Mouse (Mus musculus) brain, embryonic 14.5 days (tissue): ENCODE measurements around the gene Gfi1. TPM values are rescaled to one million over a fixed set of nuclear protein-coding genes. Genes with fewer than 3 reads are reported as not detected.

Experiments used
- DNase-seq: peaks from one replicate; pipeline ENCODE4 v3.0.0-alpha.2; 2011; ENCODE audit warnings: low read depth
- CTCF ChIP-seq: fragments of 200-500 bp; IDR thresholded peaks from 2 replicates; pipeline ENCODE4 v1.5.1; 2012; ENCODE audit warnings: inconsistent platforms, mild to moderate bottlenecking, moderate library complexity, borderline replicate concordance; ENCODE audit not compliant: insufficient read depth, insufficient read length; ENCODE audit errors: extremely low read depth
- POLR2A ChIP-seq: fragments of 200-500 bp; IDR thresholded peaks from 2 replicates; pipeline ENCODE4 v1.6.1; 2012; ENCODE audit warnings: mild to moderate bottlenecking, inconsistent platforms, borderline replicate concordance; ENCODE audit not compliant: poor library complexity, insufficient read depth, insufficient read length, severe bottlenecking; ENCODE audit errors: extremely low read depth
- polyA plus RNA-seq: library from polyadenylated mRNA; depleted of rRNA; stranded (reverse); fragments of >200 nt; gene quantifications from 2 replicates; pipeline ENCODE4 v1.2.3, GENCODE M21; 2012; rRNA removed

Gfi1 gene
- polyA plus RNA-seq: 0.10 and 0.11 TPM in 2 replicates

GRCm38 (mm10) chr5:107725435-107726261 is at the start of gene Gfi1:
Gene Gfi1 (minus strand): TSS chr5:107726036.
- DNase-seq: peak; percentile 28
- TF ChIP-seq POLR2A: no peak
- TF ChIP-seq CTCF: no peak

GRCm38 (mm10) chr5:107772049-107772448 is 46.2 kb upstream of the Gfi1 start:
- TF ChIP-seq POLR2A: no peak
- TF ChIP-seq CTCF: no peak
- DNase-seq: no peak

- DNase-seq: no peak
- TF ChIP-seq CTCF (no peak), POLR2A (no peak)
Observed at GRCm38 (mm10) chr5:107768224-107768623, 42.4 kb upstream of the Gfi1 start.

GRCm38 (mm10) chr5:107765946-107766345 is 40.1 kb upstream of the Gfi1 start:
- no peak for DNase-seq
- TF ChIP-seq POLR2A (no peak), CTCF (no peak)

DNA sequence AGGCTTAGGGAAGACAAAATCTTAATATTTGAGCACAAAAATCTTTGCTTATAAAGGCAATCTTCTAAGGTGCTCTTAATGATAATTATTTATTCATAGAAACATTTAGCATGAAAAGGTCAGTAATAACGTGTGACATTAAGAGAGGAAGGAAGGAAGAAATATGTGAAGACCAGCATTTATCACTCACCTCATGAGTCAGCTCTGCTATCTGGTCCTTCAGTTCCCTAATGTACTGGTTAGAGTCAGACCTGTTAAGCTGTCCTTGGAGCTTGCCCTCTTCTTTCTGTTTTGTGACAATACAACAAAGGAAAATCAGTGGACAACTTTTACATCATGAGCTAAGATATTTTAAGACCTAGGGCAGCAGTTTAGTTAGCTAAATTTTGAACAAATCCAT is 38.6 kb upstream of the Gfi1 start:
- no peak for TF ChIP-seq CTCF
- DNase-seq: no peak

DNA sequence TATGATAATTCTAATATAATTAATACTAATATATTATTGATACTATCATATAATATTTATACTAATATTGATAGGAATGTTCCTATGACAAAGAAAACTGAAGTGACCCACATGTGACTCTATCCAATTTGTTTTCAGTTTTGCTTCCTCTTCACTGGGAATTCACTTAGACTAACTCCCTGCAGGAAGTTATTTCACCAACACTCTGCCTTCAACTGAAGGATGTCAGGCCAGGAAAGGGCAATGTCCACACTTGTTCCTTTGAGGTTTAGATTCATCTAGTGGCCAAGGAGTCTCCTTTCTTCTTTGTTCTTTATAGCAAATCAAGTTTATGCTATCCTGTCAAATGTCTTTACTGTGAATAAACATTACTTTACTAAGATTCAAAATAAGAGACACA is 37.8 kb upstream of the Gfi1 start:
- TF ChIP-seq POLR2A: no peak
- TF ChIP-seq CTCF: no peak
- DNase-seq: no peak

DNA sequence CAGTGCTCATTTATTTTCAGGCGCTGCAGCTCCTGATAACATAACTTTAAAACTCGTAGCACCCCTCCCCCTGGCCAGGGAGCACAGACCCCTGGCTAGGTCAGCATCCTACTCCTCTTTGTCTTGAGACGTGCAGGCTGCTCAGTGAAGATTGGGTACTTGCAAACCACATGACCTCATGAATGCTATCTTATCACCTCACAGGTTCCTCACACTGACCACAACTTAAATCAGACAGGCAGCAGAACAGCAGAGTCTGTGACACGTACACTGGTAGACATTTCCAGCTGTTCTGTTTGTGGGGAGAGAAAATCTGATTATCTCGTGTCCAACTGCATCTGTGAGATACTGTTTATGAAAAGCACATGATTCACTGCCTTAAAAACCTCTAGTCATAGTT is 33.3 kb upstream of the Gfi1 start:
- no peak for DNase-seq
- no peak for TF ChIP-seq POLR2A

- DNase-seq: no peak
Observed at GRCm38 (mm10) chr5:107756072-107756471, 30.2 kb upstream of the Gfi1 start.

DNA sequence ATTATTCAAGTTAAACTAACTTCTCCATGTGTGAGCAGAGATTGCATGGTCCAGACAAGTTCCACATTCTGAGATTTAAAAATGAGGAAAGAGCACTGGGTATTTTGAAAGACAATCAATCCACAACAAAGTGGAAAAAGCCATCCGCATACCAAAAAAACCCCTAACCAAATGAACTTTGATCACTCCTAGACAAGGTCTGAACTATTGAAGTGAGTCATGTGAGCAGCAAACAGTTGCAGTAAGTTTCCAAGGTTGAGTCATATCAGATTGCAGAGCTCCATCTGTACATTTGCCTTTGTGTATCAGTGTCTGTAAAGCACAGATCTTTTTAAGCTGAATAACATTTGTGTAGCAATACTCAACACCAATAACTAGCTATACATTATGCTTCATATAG is 28.9 kb upstream of the Gfi1 start:
- DNase-seq: no peak
- TF ChIP-seq POLR2A: no peak
- TF ChIP-seq CTCF: no peak

More at GRCm38 (mm10) chr5:107756072-107756471, 30.2 kb upstream of the Gfi1 start:
- TF ChIP-seq CTCF (no peak), POLR2A (no peak)

DNA sequence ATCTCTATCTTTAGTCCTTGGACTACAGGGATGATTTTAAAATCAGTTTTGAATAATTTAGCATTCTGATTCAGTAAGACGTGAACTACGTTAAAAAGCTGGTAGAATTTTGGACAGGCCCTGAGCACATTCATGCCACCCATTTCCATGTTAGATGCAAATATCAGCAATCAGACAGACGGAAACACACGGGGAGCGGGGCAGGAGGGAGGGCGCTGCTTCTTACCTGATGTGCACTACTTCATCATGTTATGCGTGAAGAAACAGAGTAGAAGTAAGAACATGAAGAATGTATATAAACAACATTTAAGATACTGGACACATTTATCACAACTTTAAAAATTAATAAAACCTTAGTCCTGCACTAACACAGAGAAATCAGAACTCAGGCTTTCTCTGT is 27.8 kb upstream of the Gfi1 start:
- TF ChIP-seq POLR2A: no peak
- TF ChIP-seq CTCF: no peak
- DNase-seq: no peak

DNA sequence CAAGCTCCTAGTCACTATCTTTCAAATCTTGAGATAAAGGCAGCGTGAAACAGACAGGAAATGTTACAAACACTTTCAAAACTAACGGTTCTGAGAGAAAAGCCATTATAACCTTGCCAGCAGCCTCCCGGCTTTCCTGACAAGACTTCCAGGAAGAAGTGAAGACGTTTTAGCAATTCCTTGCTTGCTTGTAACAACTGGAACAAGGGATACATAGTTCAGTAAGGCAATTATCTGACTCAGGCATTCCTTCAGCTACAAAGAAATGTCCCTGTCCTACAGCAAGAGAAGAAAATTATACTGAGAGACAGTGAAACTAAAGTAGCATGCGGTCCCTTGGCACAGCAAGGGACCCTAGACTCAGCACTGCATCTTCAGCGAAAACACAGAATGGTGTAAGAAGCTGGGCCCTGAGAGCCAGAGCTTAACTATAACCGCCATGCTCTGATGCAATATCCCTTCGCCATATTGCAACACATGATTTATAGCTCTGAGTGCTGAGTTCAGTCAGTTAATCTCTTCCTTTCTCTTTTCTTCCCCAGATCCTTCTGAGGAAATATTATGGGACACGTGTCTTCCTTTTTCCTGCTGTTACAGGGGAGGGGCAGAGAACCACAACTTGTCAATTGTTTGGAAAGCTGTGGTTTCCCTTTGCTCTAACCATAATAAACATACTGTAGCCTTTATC is 23.5 kb upstream of the Gfi1 start:
- TF ChIP-seq POLR2A (no peak), CTCF (no peak)
- no peak for DNase-seq

GRCm38 (mm10) chr5:107739023-107739422 is 13.2 kb upstream of the Gfi1 start:
- DNase-seq: no peak
- TF ChIP-seq CTCF: no peak
- no peak for TF ChIP-seq POLR2A
